Mouse (Mus musculus) intestine, embryonic 15.5 days (tissue): ENCODE results near the gene Gys2. TPM values are rescaled to one million over a fixed set of nuclear protein-coding genes. Genes with fewer than 3 reads are reported as not detected.

Experiments
- ATAC-seq: fragments of 200-750 bp; cut with Nextera tagmentation; 2 replicates; pipeline ENCODE4 v1.8.0; 2017; ENCODE audit warnings: moderate TSS enrichment, moderate library complexity
- H3K27ac ChIP-seq: fragments of 300-500 bp; sonication (generic); 2 replicates; pipeline ENCODE4 v1.5.1; 2015; ENCODE audit warnings: mild to moderate bottlenecking, inconsistent platforms
- H3K27me3 ChIP-seq: fragments of 300-500 bp; sonication (generic); replicated peaks from 2 replicates; pipeline ENCODE4 v1.6.1; 2015; ENCODE audit warnings: inconsistent platforms
- H3K36me3 ChIP-seq: fragments of 300-500 bp; sonication (generic); 2 replicates; pipeline ENCODE4 v1.6.1; 2015; ENCODE audit warnings: inconsistent platforms
- H3K4me1 ChIP-seq: fragments of 300-500 bp; sonication (generic); replicated peaks from 2 replicates; pipeline ENCODE4 v1.6.1; 2015; ENCODE audit warnings: inconsistent platforms
- H3K4me2 ChIP-seq: fragments of 300-500 bp; sonication (generic); replicated peaks from 2 replicates; pipeline ENCODE4 v1.6.1; 2015; ENCODE audit warnings: mild to moderate bottlenecking, inconsistent platforms
- H3K4me3 ChIP-seq: fragments of 300-500 bp; sonication (generic); replicated peaks from 2 replicates; pipeline ENCODE4 v1.5.1; 2015; ENCODE audit warnings: inconsistent platforms
- H3K9ac ChIP-seq: fragments of 300-500 bp; sonication (generic); 2 replicates; pipeline ENCODE4 v1.6.1; 2015; ENCODE audit warnings: inconsistent platforms
- H3K9me3 ChIP-seq: fragments of 300-500 bp; sonication (generic); 2 replicates; pipeline ENCODE4 v1.6.1; 2016; ENCODE audit warnings: inconsistent platforms
- WGBS: fragments of 180-500 bp; shearing (Covaris S2); methylation state at CpG from one replicate; pipeline ENCODE4 v1.1.7; 2015; 5-methylcytosine and 5-hydroxymethylcytosine counted together
- polyA plus RNA-seq: library from polyadenylated mRNA; unstranded; fragments of >200 nt; fragmentation: Nextera tagmentation; extraction: Ambion mirVana; gene quantifications from 2 replicates; pipeline ENCODE4 v1.2.1, GENCODE M21; 2015

Gys2 gene
- polyA plus RNA-seq, 1 experiment from 2014 or later, result 1.4 TPM

DNA sequence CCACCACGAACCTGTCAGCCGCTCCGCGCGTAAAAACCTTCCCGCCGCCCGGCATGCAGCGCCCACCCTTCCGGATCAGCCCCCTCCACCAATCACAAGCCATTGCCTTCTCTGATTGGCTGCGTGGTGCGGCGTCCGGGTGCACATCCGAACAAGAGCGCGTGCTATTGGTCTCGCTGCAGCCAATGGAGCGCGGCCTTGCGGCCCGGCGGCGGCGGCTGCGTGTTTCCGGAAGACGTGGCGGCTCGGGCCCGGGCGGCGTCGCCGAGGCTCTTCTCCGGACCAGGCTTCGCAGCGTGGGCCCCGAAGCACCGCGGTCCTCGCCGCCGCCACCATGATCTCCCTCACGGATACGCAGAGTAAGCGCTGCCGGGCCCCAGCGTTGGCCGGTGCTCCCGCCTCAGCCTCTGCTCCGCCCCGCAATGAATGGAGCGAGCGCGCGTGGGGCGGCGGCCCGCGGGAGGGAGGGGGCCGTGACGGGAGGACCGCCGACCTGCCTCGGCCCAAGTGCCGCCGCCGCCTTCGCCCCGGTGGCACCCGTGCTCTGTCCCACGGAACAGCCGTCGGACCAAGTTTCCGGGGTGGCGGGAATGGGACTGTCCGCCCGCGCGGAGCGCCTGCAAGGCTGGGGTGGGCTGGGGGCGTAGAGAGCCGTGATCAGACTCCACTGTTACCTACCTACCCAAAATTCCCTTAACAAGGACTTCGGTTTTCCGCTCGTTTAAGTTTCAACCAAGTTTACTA lies 85.7 kb downstream of the Gys2 start, which contains the start of the genes Recql and Golt1b:
Gene Recql (minus strand): TSS at position 77 of the 744 bp plus-strand sequence.
Gene Golt1b (plus strand): TSS at position 211 of the 744 bp plus-strand sequence.
- peak within 1 kb of the TSS; percentile 100 for H3K4me3 ChIP-seq
- peaks cover 8% of the 10 kb centered on the region for H3K4me1 ChIP-seq
- peak within 1 kb of the TSS; percentile 70 for H3K4me2 ChIP-seq
- peak; percentile 100 for ATAC-seq
- no peak within 1 kb of the TSS for H3K27ac ChIP-seq
- peak within 1 kb of the TSS; percentile 85 for H3K9ac ChIP-seq
- no peaks in the 10 kb centered on the region for H3K9me3 ChIP-seq
- H3K27me3 ChIP-seq, result no peaks in the 10 kb centered on the region
- H3K36me3 ChIP-seq, result no peaks in the 10 kb centered on the region
- WGBS, result under 1% methylated on average over 87 of the region's 87 CpGs

DNA sequence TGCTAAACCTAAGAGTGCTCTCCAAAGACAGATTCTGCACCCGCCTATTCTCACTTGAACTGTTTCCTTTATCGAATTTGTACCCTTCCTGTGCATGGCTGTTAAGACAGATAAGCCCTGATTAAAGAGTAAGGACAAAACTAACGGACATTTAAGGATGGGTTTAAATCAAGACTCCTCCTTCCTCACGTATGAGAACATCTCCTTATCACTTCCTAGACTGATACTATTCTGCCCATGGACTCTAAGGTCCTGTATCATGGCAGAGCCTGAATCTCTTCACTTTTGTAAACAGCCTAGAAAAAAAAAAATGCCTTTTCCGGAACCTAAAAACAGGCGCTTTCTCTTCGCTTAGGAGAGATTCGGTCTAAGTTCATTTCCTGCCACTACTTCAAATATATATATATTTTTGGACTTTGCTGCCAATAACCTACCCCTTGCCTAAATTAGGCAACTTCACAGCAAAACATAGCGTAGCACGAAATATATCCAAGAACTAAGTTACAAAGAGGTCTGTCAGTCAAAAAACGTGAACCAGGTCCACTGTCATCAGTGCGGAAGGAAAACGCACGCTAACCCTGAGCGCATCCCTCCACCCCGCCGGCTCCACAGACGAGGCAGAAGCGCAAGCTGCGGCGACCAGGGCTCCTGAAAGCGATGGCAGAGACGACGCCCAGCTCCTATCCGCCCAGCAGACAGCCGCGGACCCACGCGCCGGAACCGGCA lies 86.5 kb downstream of the Gys2 start:
- H3K27me3 ChIP-seq, result no peaks in the 10 kb centered on the region
- peak overlapping the region; percentile 62 for H3K9ac ChIP-seq
- H3K9me3 ChIP-seq, result no peaks in the 10 kb centered on the region
- peak overlapping the region; percentile 66 for H3K4me2 ChIP-seq
- peak; percentile 84 for ATAC-seq
- 4% methylated on average over 31 of the region's 31 CpGs for WGBS
- peak overlapping the region; percentile 100 for H3K4me3 ChIP-seq
- H3K27ac ChIP-seq, result no peak overlapping the region
- peaks cover 8% of the 10 kb centered on the region for H3K4me1 ChIP-seq
- H3K36me3 ChIP-seq, result no peaks in the 10 kb centered on the region

DNA sequence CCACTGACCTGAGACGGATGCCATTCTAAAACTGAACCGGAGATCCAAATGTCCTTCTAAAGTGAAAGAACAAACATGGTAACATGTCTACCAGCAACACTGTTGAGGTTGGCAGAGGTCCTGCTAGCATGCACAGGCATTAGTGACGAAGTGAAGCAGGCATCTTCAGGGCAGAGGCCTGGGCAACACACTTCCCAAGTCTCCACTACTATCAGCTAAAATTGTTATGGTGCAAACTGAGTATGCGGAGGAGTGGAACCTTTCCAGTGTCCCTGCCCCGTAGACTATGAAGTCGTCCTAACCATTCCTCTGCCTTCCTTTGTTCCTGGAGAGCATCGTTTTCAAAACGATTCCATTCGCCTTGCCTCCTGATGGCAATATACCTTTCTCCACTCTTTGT lies 88.4 kb downstream of the Gys2 start:
- Histone ChIP-seq H3K27ac (no peak overlapping the region), H3K36me3 (no peaks in the 10 kb centered on the region), H3K4me1 (peaks cover 8% of the 10 kb centered on the region), H3K4me2 (no peak overlapping the region), H3K27me3 (no peaks in the 10 kb centered on the region), H3K9ac (no peak overlapping the region), H3K4me3 (no peak overlapping the region), H3K9me3 (no peaks in the 10 kb centered on the region)
- WGBS, result 91% methylated on average over 9 of the region's 9 CpGs
- ATAC-seq, result no peak

DNA sequence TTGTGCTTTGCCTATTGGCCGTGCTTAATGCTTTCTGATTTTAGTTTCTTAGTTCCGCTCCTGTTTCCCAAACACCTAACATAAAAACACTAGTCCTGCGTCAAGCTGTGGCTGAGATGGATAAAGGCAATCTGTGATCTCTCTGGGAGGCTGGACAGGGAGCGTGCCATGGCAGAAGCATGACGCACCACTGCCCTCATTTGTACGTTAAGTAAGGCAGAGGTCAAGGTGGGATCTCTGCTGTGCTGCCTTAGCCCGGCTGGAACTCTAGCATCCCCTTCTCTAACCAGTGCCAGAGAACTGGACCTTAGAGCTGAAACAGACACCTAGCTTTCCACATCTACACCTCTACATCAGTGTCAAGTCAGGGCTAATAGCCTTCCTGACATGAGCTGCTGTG lies 91.3 kb downstream of the Gys2 start:
- no peak overlapping the region for H3K4me3 ChIP-seq
- no peak overlapping the region for H3K4me2 ChIP-seq
- 0 out of 2 replicates have a peak, but pooled peaks cover under 1% of the 10 kb centered on the region for H3K36me3 ChIP-seq
- no peaks in the 10 kb centered on the region for H3K9me3 ChIP-seq
- no peaks in the 10 kb centered on the region for H3K27me3 ChIP-seq
- no peak overlapping the region for H3K27ac ChIP-seq
- H3K4me1 ChIP-seq, result no peaks in the 10 kb centered on the region
- WGBS, result 91% methylated on average over 7 of the region's 7 CpGs
- no peak for ATAC-seq
- H3K9ac ChIP-seq, result no peak overlapping the region

DNA sequence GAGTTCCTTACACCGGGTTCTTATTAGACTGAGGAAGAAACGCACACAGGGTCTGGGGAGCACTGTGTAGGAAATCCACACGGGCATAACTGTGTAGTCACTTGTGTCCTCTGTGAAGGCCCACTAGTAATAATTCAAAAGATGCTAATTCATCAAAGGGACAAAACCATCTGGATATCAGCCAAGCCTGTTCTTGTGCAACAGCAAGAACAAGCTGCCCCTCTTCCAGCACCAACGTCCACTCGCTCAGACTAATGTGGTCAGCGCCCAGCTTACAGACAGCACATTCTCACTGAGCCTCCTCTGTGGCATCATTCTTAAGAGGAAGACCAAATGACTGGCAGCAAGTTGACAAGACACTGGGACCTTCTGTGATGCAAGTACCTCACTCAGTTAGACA lies 92.9 kb downstream of the Gys2 start:
- no peak for ATAC-seq
- 91% methylated on average over 6 of the region's 6 CpGs for WGBS
- H3K9me3 ChIP-seq, result no peaks in the 10 kb centered on the region
- H3K27me3 ChIP-seq, result no peaks in the 10 kb centered on the region
- H3K4me3 ChIP-seq, result no peak overlapping the region
- H3K4me1 ChIP-seq, result no peaks in the 10 kb centered on the region
- no peak overlapping the region for H3K4me2 ChIP-seq
- no peak overlapping the region for H3K9ac ChIP-seq
- H3K36me3 ChIP-seq, result peaks cover 4% of the 10 kb centered on the region; the same call in 1 of the 2 replicates
- no peak overlapping the region for H3K27ac ChIP-seq

DNA sequence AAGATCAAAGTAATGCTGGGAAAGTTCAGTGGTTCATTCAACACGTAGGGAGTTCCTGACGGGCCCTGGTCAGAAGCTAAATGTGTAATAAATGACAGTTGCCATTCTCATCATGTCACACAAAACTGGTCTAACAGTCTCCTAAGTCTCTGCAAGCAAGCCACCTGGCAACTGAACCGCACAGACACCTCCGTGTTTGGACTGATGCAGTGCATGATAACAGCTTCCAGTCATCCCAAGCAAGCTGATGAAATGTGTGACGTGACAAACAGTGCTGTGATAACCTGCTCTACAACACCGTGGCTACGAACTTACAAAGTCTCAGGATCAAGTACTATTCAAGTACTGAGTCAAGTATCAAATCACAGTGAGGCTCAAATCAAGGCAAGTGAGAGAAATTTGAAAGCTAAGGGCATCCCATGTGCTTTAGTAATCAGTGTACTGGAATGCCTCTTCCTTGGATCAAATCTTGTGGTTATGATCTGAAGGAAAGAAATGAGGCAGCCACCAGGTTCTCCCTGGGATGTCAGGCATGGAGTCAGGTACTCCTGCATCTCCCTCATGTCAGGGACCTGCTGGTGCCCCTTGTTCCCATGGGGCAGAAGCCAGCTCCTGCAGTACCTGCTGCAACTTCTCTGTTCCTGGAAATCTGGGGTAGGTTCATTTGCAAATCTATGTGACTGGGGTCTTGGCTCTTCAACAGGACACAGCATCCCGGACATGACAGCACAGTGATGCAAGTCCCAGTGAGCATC lies 94.2 kb downstream of the Gys2 start:
- H3K4me1 ChIP-seq, result no peaks in the 10 kb centered on the region
- no peak overlapping the region for H3K27ac ChIP-seq
- H3K9me3 ChIP-seq, result no peaks in the 10 kb centered on the region
- H3K27me3 ChIP-seq, result no peaks in the 10 kb centered on the region
- H3K4me2 ChIP-seq, result no peak overlapping the region
- H3K4me3 ChIP-seq, result no peak overlapping the region
- H3K9ac ChIP-seq, result no peak overlapping the region
- 88% methylated on average over 8 of the region's 8 CpGs for WGBS
- ATAC-seq, result no peak
- peaks cover 4% of the 10 kb centered on the region; the same call in 1 of the 2 replicates for H3K36me3 ChIP-seq

DNA sequence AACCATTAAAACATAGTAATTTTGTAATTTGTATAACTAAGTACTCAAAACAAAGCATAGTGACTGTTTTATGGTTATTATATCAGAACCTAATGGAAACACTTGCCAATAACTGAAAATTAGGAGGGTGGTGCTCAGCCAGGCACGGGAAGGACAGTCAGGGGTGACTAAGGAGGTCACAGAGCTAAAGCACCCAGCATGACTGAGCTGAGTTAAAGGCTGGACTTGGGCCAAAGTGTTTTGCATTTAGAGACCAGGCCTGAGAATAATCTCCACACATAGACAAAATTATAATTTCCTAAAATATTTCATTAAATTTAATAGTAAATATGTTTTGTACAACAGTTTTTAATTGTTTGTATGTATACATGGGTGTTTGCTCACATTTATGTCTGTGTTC lies 95.8 kb downstream of the Gys2 start:
- ATAC-seq, result no peak
- WGBS, result 70% methylated on average over 1 of the region's 1 CpGs
- no peak overlapping the region for H3K9ac ChIP-seq

More for the DNA sequence above, 95.8 kb downstream of the Gys2 start:
- H3K9me3 ChIP-seq, result no peaks in the 10 kb centered on the region
- H3K4me1 ChIP-seq, result no peaks in the 10 kb centered on the region
- H3K27me3 ChIP-seq, result no peaks in the 10 kb centered on the region
- H3K4me3 ChIP-seq, result no peak overlapping the region
- no peak overlapping the region for H3K27ac ChIP-seq
- H3K36me3 ChIP-seq, result peaks cover 7% of the 10 kb centered on the region
- no peak overlapping the region for H3K4me2 ChIP-seq

Other genes starting within 250 kb of the Gys2 start
- gene Iapp, start 174.7 kb downstream of the Gys2 start, polyA plus RNA-seq, result 54.1 and 76.2 TPM in 2 replicates
- not detected in 2 replicates for gene Slco1a5, start 150.1 kb downstream of the Gys2 start, polyA plus RNA-seq
- 14.1 and 15.8 TPM in 2 replicates for gene Pyroxd1, start 127.5 kb downstream of the Gys2 start, polyA plus RNA-seq
- gene Recql, start 86.0 kb downstream of the Gys2 start, polyA plus RNA-seq, result 17.5 and 23.2 TPM in 2 replicates
- gene Golt1b, start 85.9 kb downstream of the Gys2 start, polyA plus RNA-seq, result 67.4 and 81.8 TPM in 2 replicates
- 0.25 and 0.27 TPM in 2 replicates for gene Spx, start 59.7 kb downstream of the Gys2 start, polyA plus RNA-seq
- 93.1 and 100 TPM in 2 replicates for gene Ldhb, start 34.8 kb upstream of the Gys2 start, polyA plus RNA-seq
- 37.2 and 40.6 TPM in 2 replicates for gene Kcnj8, start 98.5 kb upstream of the Gys2 start, polyA plus RNA-seq
- 9.6 and 10.0 TPM in 2 replicates for gene Abcc9, start 229.2 kb upstream of the Gys2 start, polyA plus RNA-seq